Mouse (Mus musculus) naive thymus-derived CD4-positive, alpha-beta T cell, adult 2 months (primary cell): Measurements from ENCODE around the gene Aacs.
"Not testable (repeated sequence)": the region's sequence is repeated elsewhere in the genome, so short reads cannot be mapped to it uniquely, and the experiment has no call there.

Experiments
- DNase-seq: peaks from one replicate; pipeline ENCODE4 v3.0.0-alpha.2; 2011; ENCODE audit warnings: low read depth

Aacs gene

GRCm38 (mm10) chr5:125475601-125476285 is at the start of gene Aacs:
Aacs (plus strand) TSS chr5:125475814.
- DNase-seq, result peak; percentile 99

GRCm38 (mm10) chr5:125426343-125426742 is 49.3 kb upstream of the Aacs start:
- DNase-seq, result no peak

- DNase-seq, result not testable (repeated sequence)
These were observed 43.3 kb upstream of the Aacs start for GRCm38 (mm10) chr5:125432324-125432723.

GRCm38 (mm10) chr5:125433793-125434337 is 41.7 kb upstream of the Aacs start, which contains the start of gene Dhx37:
Dhx37 (minus strand) TSS chr5:125434121.
- DNase-seq, result peak; percentile 97

- DNase-seq, result not testable (repeated sequence)
These were observed 41.3 kb upstream of the Aacs start for GRCm38 (mm10) chr5:125434347-125434746.

- no peak for DNase-seq
These were observed 34.9 kb upstream of the Aacs start for GRCm38 (mm10) chr5:125440583-125441233.

- peak; percentile 83 for DNase-seq
These were observed 34.1 kb upstream of the Aacs start, which contains the start of gene Bri3bp for GRCm38 (mm10) chr5:125441234-125442114. Bri3bp (plus strand) TSS chr5:125441568.

GRCm38 (mm10) chr5:125442136-125442995 is 33.2 kb upstream of the Aacs start:
- DNase-seq, result peak; percentile 45

GRCm38 (mm10) chr5:125443335-125443734 is 32.3 kb upstream of the Aacs start:
- no peak for DNase-seq

GRCm38 (mm10) chr5:125443915-125444314 is 31.7 kb upstream of the Aacs start:
- peak; percentile 31 for DNase-seq

- peak; percentile 71 for DNase-seq
These were observed 31.1 kb upstream of the Aacs start for GRCm38 (mm10) chr5:125444554-125444953.

GRCm38 (mm10) chr5:125446344-125446743 is 29.3 kb upstream of the Aacs start:
- DNase-seq, result no peak

GRCm38 (mm10) chr5:125448026-125448425 is 27.6 kb upstream of the Aacs start:
- no peak for DNase-seq

- DNase-seq, result no peak
These were observed 27.0 kb upstream of the Aacs start for GRCm38 (mm10) chr5:125448631-125449030.

GRCm38 (mm10) chr5:125449306-125449705 is 26.3 kb upstream of the Aacs start:
- no peak for DNase-seq

- no peak for DNase-seq
These were observed 23.0 kb upstream of the Aacs start for GRCm38 (mm10) chr5:125452573-125452972.

- no peak for DNase-seq
These were observed 19.5 kb upstream of the Aacs start for GRCm38 (mm10) chr5:125456100-125456499.

- no peak for DNase-seq
These were observed 18.1 kb upstream of the Aacs start for GRCm38 (mm10) chr5:125457538-125457937.

GRCm38 (mm10) chr5:125460574-125460973 is 15.0 kb upstream of the Aacs start:
- DNase-seq, result no peak

- DNase-seq, result peak; percentile 74
These were observed 13.7 kb upstream of the Aacs start for GRCm38 (mm10) chr5:125461868-125462445.

- DNase-seq, result no peak
These were observed 10.4 kb upstream of the Aacs start for GRCm38 (mm10) chr5:125465192-125465591.
